Mouse (Mus musculus): ENCODE results near the gene Mfsd2b. TPM values are rescaled to one million over a fixed set of nuclear protein-coding genes. Genes with fewer than 3 reads are reported as not detected.
A peak's percentile ranks its signal among the peaks of the same experiment; 100 is the strongest.

Gene Mfsd2b
- polyA plus RNA-seq, 1 experiment = 26.3 TPM

DNA sequence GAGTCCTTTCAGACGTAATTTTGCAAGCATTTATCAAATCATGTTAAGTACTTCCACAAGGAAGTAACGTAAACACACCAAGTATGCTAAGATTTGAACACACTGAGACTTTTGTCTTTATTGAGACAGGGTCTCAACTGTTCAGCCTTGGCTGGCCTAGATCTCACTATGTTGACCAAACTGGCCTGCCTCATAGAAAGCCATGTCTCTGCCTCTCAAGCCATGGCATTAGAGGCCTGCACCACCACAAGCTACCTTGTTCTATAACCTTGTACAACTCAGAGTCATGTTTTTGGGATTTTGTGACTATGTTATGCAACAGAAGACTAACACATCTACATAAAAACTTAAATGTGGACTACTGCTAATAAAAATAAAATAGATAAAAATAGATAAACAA lies 7.9 kb upstream of the Mfsd2b start:
- Histone ChIP-seq H3K9me3 (ENCODE audit: control insufficient read depth, low read length) (no peaks in the 10 kb centered on the region), H3K4me3 (replicated peaks) (no peak overlapping the region), H3K27me3 (ENCODE audit: control insufficient read depth) (no peaks in the 10 kb centered on the region), H3K36me3 (ENCODE audit: control insufficient read depth) (peaks cover 92% of the 10 kb centered on the region), H3K4me1 (ENCODE audit: control insufficient read depth) (peaks cover 4% of the 10 kb centered on the region)
- TF ChIP-seq GATA1 (IDR thresholded peaks at IDR 0.05; ENCODE audit: low read length) = no peak
- TF ChIP-seq TAL1 (IDR thresholded peaks at IDR 0.05; ENCODE audit: low read length) = no peak

DNA sequence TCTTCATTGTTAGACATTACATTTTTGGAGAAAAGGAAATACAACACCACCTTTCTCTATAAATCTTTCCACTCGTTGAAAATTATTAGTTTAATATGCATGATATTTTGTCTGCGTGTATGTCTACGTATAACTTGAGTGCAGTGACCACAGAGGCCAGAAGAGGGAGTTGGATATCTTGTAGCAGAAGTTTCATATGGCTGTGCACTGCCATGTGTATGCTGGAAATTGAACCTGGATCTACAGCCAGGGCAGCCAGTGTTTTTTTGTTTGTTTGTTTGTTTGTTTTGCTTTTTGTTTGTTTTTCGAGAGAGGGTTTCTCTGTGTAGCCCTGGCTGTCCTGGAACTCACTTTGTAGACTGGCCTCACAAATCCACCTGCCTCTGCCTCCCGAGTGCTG lies 4.9 kb upstream of the Mfsd2b start:
- Histone ChIP-seq H3K27me3 (ENCODE audit: control insufficient read depth) (no peaks in the 10 kb centered on the region), H3K4me1 (ENCODE audit: control insufficient read depth) (peaks cover 24% of the 10 kb centered on the region), H3K36me3 (ENCODE audit: control insufficient read depth) (peaks cover 80% of the 10 kb centered on the region), H3K9me3 (ENCODE audit: control insufficient read depth, low read length) (no peaks in the 10 kb centered on the region), H3K4me3 (replicated peaks) (no peak overlapping the region)
- TF ChIP-seq TAL1 (IDR thresholded peaks at IDR 0.05; ENCODE audit: low read length) = no peak
- TF ChIP-seq GATA1 (IDR thresholded peaks at IDR 0.05; ENCODE audit: low read length) = no peak

DNA sequence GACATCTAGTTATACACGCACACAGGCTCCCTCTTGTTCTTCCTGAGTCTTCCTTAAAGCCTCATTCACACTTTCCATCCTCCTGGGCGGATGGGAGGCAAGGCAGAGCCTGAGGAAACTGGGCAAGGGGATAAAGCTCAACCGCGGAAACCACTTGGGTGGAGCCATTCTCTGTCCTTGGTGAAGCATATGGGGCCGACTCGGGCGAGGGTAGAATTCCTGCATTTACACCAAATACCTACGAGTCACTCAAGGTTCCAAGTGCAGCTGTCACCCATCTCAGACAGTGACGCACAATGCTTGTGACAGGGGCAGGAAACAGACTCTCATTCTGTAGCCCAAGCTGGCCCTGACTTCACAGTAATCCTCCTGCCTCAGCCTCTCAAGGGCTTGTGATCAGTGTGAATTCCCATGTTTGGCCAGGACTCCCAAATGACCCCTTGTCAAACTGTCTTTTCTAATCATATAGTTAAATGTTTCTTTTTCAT lies 4.2 kb upstream of the Mfsd2b start:
- Histone ChIP-seq H3K4me1 (ENCODE audit: control insufficient read depth) (peaks cover 26% of the 10 kb centered on the region), H3K27me3 (ENCODE audit: control insufficient read depth) (no peaks in the 10 kb centered on the region), H3K4me3 (replicated peaks) (no peak overlapping the region), H3K36me3 (ENCODE audit: control insufficient read depth) (peaks cover 73% of the 10 kb centered on the region), H3K9me3 (ENCODE audit: control insufficient read depth, low read length) (no peaks in the 10 kb centered on the region)
- TF ChIP-seq GATA1 (IDR thresholded peaks at IDR 0.05; ENCODE audit: low read length) (no peak), TAL1 (IDR thresholded peaks at IDR 0.05; ENCODE audit: low read length) (no peak)

DNA sequence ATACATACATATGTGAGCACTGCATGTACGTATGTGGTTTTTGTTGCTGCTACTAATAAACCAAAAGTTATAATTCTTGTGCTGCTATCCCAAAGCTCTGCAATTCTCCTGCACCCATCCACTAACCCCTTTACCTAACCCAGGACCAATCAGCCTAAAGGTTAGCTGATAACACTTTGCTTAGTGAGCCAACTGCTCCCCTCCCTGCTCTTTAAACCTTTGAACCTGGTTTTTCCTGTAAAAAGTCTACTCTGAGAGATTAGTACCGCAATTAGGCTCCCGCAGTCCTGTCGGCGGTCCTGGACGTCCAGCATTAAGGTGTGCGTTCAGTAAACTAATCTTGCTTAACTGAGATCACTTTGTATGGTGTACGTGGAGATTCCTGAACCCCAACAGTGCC lies 1.5 kb upstream of the Mfsd2b start:
- Histone ChIP-seq H3K4me1 (ENCODE audit: control insufficient read depth) (peaks cover 52% of the 10 kb centered on the region), H3K27me3 (ENCODE audit: control insufficient read depth) (no peaks in the 10 kb centered on the region), H3K4me3 (replicated peaks) (no peak overlapping the region), H3K9me3 (ENCODE audit: control insufficient read depth, low read length) (no peaks in the 10 kb centered on the region), H3K36me3 (ENCODE audit: control insufficient read depth) (peaks cover 69% of the 10 kb centered on the region)
- TF ChIP-seq GATA1 (IDR thresholded peaks at IDR 0.05; ENCODE audit: low read length) (no peak), TAL1 (IDR thresholded peaks at IDR 0.05; ENCODE audit: low read length) (no peak)

DNA sequence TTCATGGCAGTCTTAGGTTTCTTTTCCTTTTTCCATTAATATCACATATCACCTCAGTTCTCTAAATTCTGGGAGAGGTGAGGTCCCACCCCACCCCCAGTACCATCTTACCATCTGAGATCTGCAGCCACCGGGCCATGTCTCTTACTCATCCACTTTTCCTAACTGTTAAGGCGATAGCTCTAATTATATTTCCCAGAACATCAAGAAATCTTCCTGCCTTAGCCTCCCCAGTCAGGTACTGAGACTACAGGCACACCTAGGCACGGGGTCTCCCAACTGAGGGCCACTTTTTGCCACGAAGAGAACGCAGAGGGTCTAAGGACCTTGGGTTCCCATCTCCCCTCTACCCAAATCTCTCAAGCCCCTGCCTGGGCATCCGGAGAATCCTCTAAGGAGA lies 628 bp downstream of the Mfsd2b start:
- Histone ChIP-seq H3K36me3 (ENCODE audit: control insufficient read depth) (peaks cover 69% of the 10 kb centered on the region), H3K4me1 (ENCODE audit: control insufficient read depth) (peaks cover 72% of the 10 kb centered on the region)

DNA sequence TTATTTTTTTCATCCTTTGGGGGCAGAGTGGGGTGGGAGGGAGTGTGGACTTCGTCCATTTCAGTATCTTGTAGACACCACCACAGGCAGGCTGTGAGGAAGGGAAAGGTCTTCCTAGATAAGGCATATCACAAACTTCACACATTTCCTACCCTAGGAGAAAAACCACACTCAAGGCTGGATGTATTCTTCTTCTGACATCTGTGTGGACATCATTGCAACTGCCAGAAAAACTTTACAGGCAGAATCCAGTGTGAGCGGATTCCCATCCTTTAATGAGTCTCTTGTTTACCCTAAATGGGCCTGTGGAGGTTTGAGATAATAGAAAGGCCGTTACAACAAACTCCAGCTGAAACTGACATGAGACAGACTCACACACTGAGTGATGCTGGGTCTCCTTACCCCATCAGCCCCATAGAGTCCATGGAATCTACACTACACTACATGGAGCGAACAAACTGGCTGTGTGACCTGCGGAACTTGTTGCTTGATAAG lies 1.1 kb downstream of the Mfsd2b start:
- peaks cover 69% of the 10 kb centered on the region for H3K36me3 ChIP-seq (ENCODE audit: control insufficient read depth)
- H3K4me3 ChIP-seq (replicated peaks) = peak overlapping the region; percentile 79
- peaks cover 72% of the 10 kb centered on the region for H3K4me1 ChIP-seq (ENCODE audit: control insufficient read depth)
- H3K9me3 ChIP-seq (ENCODE audit: control insufficient read depth, low read length) = no peaks in the 10 kb centered on the region
- TF ChIP-seq GATA1 (IDR thresholded peaks at IDR 0.05; ENCODE audit: low read length) (peak; percentile 86), TAL1 (IDR thresholded peaks at IDR 0.05; ENCODE audit: low read length) (peak; percentile 87)
- no peaks in the 10 kb centered on the region for H3K27me3 ChIP-seq (ENCODE audit: control insufficient read depth)

More for the DNA sequence above, 628 bp downstream of the Mfsd2b start:
- no peak for TF ChIP-seq TAL1 (IDR thresholded peaks at IDR 0.05; ENCODE audit: low read length)
- no peak for TF ChIP-seq GATA1 (IDR thresholded peaks at IDR 0.05; ENCODE audit: low read length)
- Histone ChIP-seq H3K9me3 (ENCODE audit: control insufficient read depth, low read length) (no peaks in the 10 kb centered on the region), H3K27me3 (ENCODE audit: control insufficient read depth) (no peaks in the 10 kb centered on the region), H3K4me3 (replicated peaks) (peak overlapping the region; percentile 79)

DNA sequence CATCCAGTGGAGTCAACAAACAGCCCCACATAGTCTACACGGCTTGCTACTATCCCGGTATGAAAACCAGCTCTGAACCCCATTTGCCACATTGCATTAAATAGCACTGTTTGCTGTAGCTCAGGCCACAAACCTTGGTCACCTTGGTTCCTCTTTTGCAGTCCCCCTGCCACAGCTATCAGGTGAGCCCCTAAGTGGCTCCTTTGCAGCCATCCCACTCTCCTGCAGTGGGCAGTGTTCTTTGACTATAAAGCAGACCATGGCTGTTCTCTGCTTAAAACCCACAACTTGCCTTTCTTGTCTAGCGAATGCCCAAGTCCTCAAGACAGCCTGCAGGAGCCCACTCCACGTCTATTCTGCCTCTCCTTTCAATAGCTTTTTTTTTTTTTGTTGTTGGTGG lies 1.9 kb downstream of the Mfsd2b start:
- no peak for TF ChIP-seq TAL1 (IDR thresholded peaks at IDR 0.05; ENCODE audit: low read length)
- TF ChIP-seq GATA1 (IDR thresholded peaks at IDR 0.05; ENCODE audit: low read length) = no peak
- Histone ChIP-seq H3K4me1 (ENCODE audit: control insufficient read depth) (peaks cover 78% of the 10 kb centered on the region), H3K4me3 (replicated peaks) (peak overlapping the region; percentile 79), H3K9me3 (ENCODE audit: control insufficient read depth, low read length) (no peaks in the 10 kb centered on the region), H3K36me3 (ENCODE audit: control insufficient read depth) (peaks cover 75% of the 10 kb centered on the region), H3K27me3 (ENCODE audit: control insufficient read depth) (no peaks in the 10 kb centered on the region)

DNA sequence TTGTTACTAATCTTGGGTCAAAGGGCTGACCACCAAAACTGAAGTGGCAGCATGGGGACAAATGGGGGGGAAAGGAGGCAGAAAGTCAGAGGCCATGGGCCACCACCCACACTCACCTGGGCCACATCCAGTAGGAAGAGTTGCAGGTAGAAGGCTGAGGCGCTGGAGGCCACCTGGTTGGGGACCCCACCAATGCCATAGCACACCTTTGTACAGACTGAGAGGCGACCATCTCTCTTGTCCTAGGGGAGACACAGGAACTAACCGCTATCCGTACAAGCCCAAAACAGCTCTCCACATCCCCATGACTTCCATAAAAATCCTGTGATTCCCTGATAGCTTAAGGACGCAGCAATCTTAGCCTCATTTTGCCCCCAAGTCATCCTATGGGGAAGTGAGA lies 2.9 kb downstream of the Mfsd2b start:
- Histone ChIP-seq H3K4me1 (ENCODE audit: control insufficient read depth) (peaks cover 80% of the 10 kb centered on the region), H3K36me3 (ENCODE audit: control insufficient read depth) (peaks cover 77% of the 10 kb centered on the region), H3K4me3 (replicated peaks) (peak overlapping the region; percentile 79), H3K27me3 (ENCODE audit: control insufficient read depth) (no peaks in the 10 kb centered on the region), H3K9me3 (ENCODE audit: control insufficient read depth, low read length) (no peaks in the 10 kb centered on the region)
- TF ChIP-seq TAL1 (IDR thresholded peaks at IDR 0.05; ENCODE audit: low read length) (no peak), GATA1 (IDR thresholded peaks at IDR 0.05; ENCODE audit: low read length) (no peak)

DNA sequence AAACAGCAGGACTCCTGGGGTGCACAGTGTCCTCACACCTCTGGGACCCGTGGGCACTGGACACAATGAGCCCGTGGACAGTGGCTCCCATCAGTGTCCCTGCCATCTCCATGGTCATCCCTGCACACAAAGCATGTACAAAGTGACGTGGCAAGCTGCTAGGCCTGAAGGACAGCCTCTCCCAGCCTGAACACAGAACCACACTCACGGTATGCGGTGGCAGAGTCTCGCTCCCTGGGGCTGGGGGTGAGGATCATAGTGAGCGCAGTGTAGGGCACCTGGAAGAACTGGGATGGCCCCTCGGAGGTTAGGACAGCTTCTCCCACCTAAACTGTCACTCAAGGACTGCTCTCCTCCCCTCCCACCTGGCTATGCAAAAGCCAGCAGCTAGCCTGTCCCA lies 5.2 kb downstream of the Mfsd2b start:
- Histone ChIP-seq H3K27me3 (ENCODE audit: control insufficient read depth) (no peaks in the 10 kb centered on the region), H3K9me3 (ENCODE audit: control insufficient read depth, low read length) (no peaks in the 10 kb centered on the region), H3K36me3 (ENCODE audit: control insufficient read depth) (peaks cover 89% of the 10 kb centered on the region), H3K4me1 (ENCODE audit: control insufficient read depth) (peaks cover 61% of the 10 kb centered on the region), H3K4me3 (replicated peaks) (no peak overlapping the region)
- TF ChIP-seq TAL1 (IDR thresholded peaks at IDR 0.05; ENCODE audit: low read length) = no peak
- TF ChIP-seq GATA1 (IDR thresholded peaks at IDR 0.05; ENCODE audit: low read length) = no peak

DNA sequence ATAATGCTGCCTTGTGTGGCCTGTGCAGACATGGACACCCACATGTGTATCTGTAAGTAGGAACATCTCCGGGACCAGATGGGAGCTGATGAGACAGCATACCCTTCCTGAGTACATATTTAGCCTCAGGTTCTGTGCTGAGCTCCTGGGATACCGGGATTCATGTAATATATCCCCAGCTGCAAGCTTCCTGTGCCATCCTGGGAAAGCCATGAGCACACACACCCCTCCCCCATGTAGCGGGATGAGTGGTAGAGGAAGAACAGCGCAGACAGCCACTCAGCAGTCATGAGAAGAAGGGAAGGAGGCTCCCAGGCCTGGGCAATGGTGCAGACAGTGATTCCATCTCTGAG lies 9.8 kb downstream of the Mfsd2b start:
- Histone ChIP-seq H3K4me1 (ENCODE audit: control insufficient read depth) (peaks cover 29% of the 10 kb centered on the region), H3K27me3 (ENCODE audit: control insufficient read depth) (no peaks in the 10 kb centered on the region), H3K4me3 (replicated peaks) (no peak overlapping the region), H3K36me3 (ENCODE audit: control insufficient read depth) (peaks cover 100% of the 10 kb centered on the region), H3K9me3 (ENCODE audit: control insufficient read depth, low read length) (peaks cover 8% of the 10 kb centered on the region)
- TF ChIP-seq TAL1 (IDR thresholded peaks at IDR 0.05; ENCODE audit: low read length) (no peak), GATA1 (IDR thresholded peaks at IDR 0.05; ENCODE audit: low read length) (no peak)

Data from erythroblast, embryonic 14.5 days (primary cell).